Comparison of ENCODE assay signal across 8 mouse cellular contexts in the genomic region with DNA sequence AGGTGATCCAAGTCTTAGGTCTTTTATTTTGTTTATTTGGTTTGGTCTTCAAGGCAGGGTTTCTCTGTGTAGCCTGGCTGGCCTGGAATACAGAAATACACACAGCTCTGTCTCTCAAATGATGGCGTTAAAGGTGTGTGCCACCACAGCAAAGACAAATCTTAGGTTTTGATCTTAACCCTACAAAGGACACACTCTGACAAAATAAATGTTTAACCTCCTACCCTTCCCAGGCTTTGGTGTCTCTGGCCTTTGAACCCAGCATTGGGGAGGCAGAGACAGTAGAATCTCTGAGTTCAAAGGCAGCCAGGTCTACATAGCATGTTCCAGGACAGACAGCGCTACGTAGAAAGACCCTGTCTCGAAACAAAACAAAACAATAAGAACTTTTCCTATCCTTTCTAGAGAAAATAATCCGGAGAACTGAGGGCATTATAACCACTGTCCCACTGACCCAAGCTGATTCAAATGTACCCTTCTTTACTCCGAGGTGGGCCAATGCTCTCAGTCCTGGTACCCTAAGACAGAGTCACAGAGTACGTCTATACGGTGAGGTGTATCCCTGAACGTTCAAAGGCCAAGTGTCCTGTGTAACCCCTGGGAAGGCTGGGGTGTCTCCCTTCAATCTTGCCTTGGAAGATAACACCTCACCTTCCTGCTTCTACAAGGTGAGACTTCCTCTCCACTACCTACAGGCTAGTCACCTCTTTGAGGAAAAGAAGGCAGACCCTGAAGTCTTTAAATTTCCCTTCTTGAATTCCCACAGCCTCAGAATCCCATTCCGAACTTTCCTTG. TPM values are rescaled to one million over a fixed set of nuclear protein-coding genes. Genes with fewer than 3 reads are reported as not detected.
DNase-seq lines count a peak whose midpoint lies in the region; ATAC-seq and TF ChIP-seq lines count a peak whose summit lies in the region.

No protein-coding gene starts in this region.

- H3K9me3 ChIP-seq in kidney, embryonic 16.5 days (ENCODE audit: low read length) = no peaks in the 10 kb centered on the region
- no peaks in the 10 kb centered on the region for H3K9me3 ChIP-seq in embryonic facial prominence, embryonic 12.5 days
- no peaks in the 10 kb centered on the region for H3K9me3 ChIP-seq in hindbrain, postnatal 0 days (ENCODE audit: low read length)
- no peaks in the 10 kb centered on the region for H3K9me3 ChIP-seq in midbrain, postnatal 0 days (ENCODE audit: low read length)

- peak overlapping the region; percentile 91 for H3K4me2 ChIP-seq in kidney, embryonic 16.5 days (replicated peaks; ENCODE audit: low read depth, low read length)
- H3K4me2 ChIP-seq in embryonic facial prominence, embryonic 12.5 days (replicated peaks) = peak overlapping the region; percentile 90
- peak overlapping the region; percentile 82 for H3K4me2 ChIP-seq in hindbrain, postnatal 0 days (ENCODE audit: low read depth, low read length)
- peak overlapping the region; percentile 56 for H3K4me2 ChIP-seq in midbrain, postnatal 0 days (ENCODE audit: low read depth, low read length, poor library complexity, severe bottlenecking)

- H3K27ac ChIP-seq in kidney, embryonic 16.5 days (ENCODE audit: low read length) = no peak overlapping the region
- H3K27ac ChIP-seq in embryonic facial prominence, embryonic 12.5 days = no peak overlapping the region
- H3K27ac ChIP-seq in hindbrain, postnatal 0 days = no peak overlapping the region
- 0 out of 2 replicates have a peak overlapping the region, but pooled peaks have one; percentile 80 for H3K27ac ChIP-seq in midbrain, postnatal 0 days (ENCODE audit: low read depth, low read length)

- WGBS in kidney, embryonic 16.5 days = 81% methylated on average over 10 of the region's 10 CpGs
- WGBS in embryonic facial prominence, embryonic 12.5 days = 86% methylated on average over 10 of the region's 10 CpGs
- 83% methylated on average over 10 of the region's 10 CpGs for WGBS in hindbrain, postnatal 0 days
- 83% methylated on average over 10 of the region's 10 CpGs for WGBS in midbrain, postnatal 0 days

- H3K4me1 ChIP-seq in kidney, embryonic 16.5 days (ENCODE audit: insufficient read depth, low read length) = peaks cover 44% of the 10 kb centered on the region
- peaks cover 34% of the 10 kb centered on the region for H3K4me1 ChIP-seq in embryonic facial prominence, embryonic 12.5 days
- H3K4me1 ChIP-seq in hindbrain, postnatal 0 days (ENCODE audit: insufficient read depth, low read length) = peaks cover 35% of the 10 kb centered on the region
- H3K4me1 ChIP-seq in midbrain, postnatal 0 days (ENCODE audit: insufficient read depth, low read length) = peaks cover 15% of the 10 kb centered on the region

- H3K4me3 ChIP-seq in kidney, embryonic 16.5 days (ENCODE audit: low read length) = peak overlapping the region; percentile 82
- H3K4me3 ChIP-seq in embryonic facial prominence, embryonic 12.5 days = peak overlapping the region; percentile 76
- H3K4me3 ChIP-seq in hindbrain, postnatal 0 days (ENCODE audit: low read length) = peak overlapping the region; percentile 80
- peak overlapping the region; percentile 79 for H3K4me3 ChIP-seq in midbrain, postnatal 0 days (ENCODE audit: low read depth, low read length)

- ATAC-seq in kidney, embryonic 16.5 days (ENCODE audit: low FRiP score, low TSS enrichment) = no peak
- ATAC-seq in embryonic facial prominence, embryonic 12.5 days (ENCODE audit: insufficient number of reproducible peaks, insufficient read depth, low FRiP score, low TSS enrichment) = no peak
- ATAC-seq in hindbrain, postnatal 0 days = no peak
- ATAC-seq in midbrain, postnatal 0 days (ENCODE audit: low FRiP score) = no peak

- no peak for DNase-seq in kidney, adult 18-20 months
- no peak for DNase-seq in hindbrain, postnatal 0 days (ENCODE audit: low spot score)
- no peak for DNase-seq in midbrain, postnatal 0 days (ENCODE audit: low spot score)
- no peak for DNase-seq in frontal cortex, postnatal 14 days (ENCODE audit: low spot score in 2 of 2)
- DNase-seq in urinary bladder, postnatal 14 days (ENCODE audit: low spot score) = no peak
- DNase-seq in layer of hippocampus, postnatal 10 days (ENCODE audit: low spot score in 2 of 2) = no peak

- peak overlapping the region; percentile 87 for H3K9ac ChIP-seq in kidney, embryonic 16.5 days (replicated peaks; ENCODE audit: low read length)
- H3K9ac ChIP-seq in embryonic facial prominence, embryonic 12.5 days = peak overlapping the region; percentile 80
- H3K9ac ChIP-seq in hindbrain, postnatal 0 days (replicated peaks; ENCODE audit: low read length) = peak overlapping the region; percentile 93
- H3K9ac ChIP-seq in midbrain, postnatal 0 days (replicated peaks; ENCODE audit: low read length, poor library complexity, severe bottlenecking) = peak overlapping the region; percentile 88

- no peak for TF ChIP-seq CTCF in hindbrain, postnatal 0 days (IDR thresholded peaks at IDR 0.05; ENCODE audit: low read depth)
- TF ChIP-seq CTCF in midbrain, postnatal 0 days (IDR thresholded peaks at IDR 0.05) = no peak

- H3K27me3 ChIP-seq in kidney, embryonic 16.5 days (ENCODE audit: insufficient read depth, low read length) = no peaks in the 10 kb centered on the region
- H3K27me3 ChIP-seq in embryonic facial prominence, embryonic 12.5 days = no peaks in the 10 kb centered on the region; the same call in 1 of the 2 replicates
- H3K27me3 ChIP-seq in hindbrain, postnatal 0 days (ENCODE audit: insufficient read depth, low read length) = no peaks in the 10 kb centered on the region
- no peaks in the 10 kb centered on the region for H3K27me3 ChIP-seq in midbrain, postnatal 0 days (ENCODE audit: insufficient read depth, low read length)

- no peaks in the 10 kb centered on the region for H3K36me3 ChIP-seq in kidney, embryonic 16.5 days (ENCODE audit: insufficient read depth, low read length)
- H3K36me3 ChIP-seq in embryonic facial prominence, embryonic 12.5 days = no peaks in the 10 kb centered on the region
- H3K36me3 ChIP-seq in hindbrain, postnatal 0 days (ENCODE audit: insufficient read depth, low read length) = no peaks in the 10 kb centered on the region
- no peaks in the 10 kb centered on the region for H3K36me3 ChIP-seq in midbrain, postnatal 0 days (ENCODE audit: insufficient read depth, low read length)

RNA-seq across cellular contexts. Expression of gene Rab11fip5, which starts 1.2 kb away (rescaled TPM):
- polyA plus RNA-seq in kidney, embryonic 16.5 days (2015; fragmentation: Nextera tagmentation; extraction: Ambion mirVana) = 16.5 and 18.9 TPM in 2 replicates
- polyA plus RNA-seq in embryonic facial prominence, embryonic 12.5 days (2016; fragmentation: Nextera tagmentation; extraction: Ambion mirVana) = 12.3 and 13.3 TPM in 2 replicates
- 62.6 and 66.5 TPM in 2 replicates for total RNA-seq in hindbrain, postnatal 0 days (2014; rRNA removed)
- polyA plus RNA-seq in hindbrain, postnatal 0 days (2015; fragmentation: Nextera tagmentation; extraction: Ambion mirVana) = 23.4 and 26.7 TPM in 2 replicates
- total RNA-seq in midbrain, postnatal 0 days (2014; rRNA removed) = 52.9 and 65.5 TPM in 2 replicates
- polyA plus RNA-seq in midbrain, postnatal 0 days (2015; fragmentation: Nextera tagmentation; extraction: Ambion mirVana) = 24.3 and 27.2 TPM in 2 replicates
- 10 to 100 TPM; 50.3 to 52.9 TPM for total RNA-seq in layer of hippocampus, postnatal 10 days (2021)

RNA-seq across cellular contexts. Expression of gene Sfxn5, which starts 40.0 kb away (rescaled TPM):
- 9.2 and 13.8 TPM in 2 replicates for polyA plus RNA-seq in kidney, embryonic 16.5 days (2015; fragmentation: Nextera tagmentation; extraction: Ambion mirVana)
- polyA plus RNA-seq in embryonic facial prominence, embryonic 12.5 days (2016; fragmentation: Nextera tagmentation; extraction: Ambion mirVana) = 7.2 and 8.1 TPM in 2 replicates
- total RNA-seq in hindbrain, postnatal 0 days (2014; rRNA removed) = 144 and 151 TPM in 2 replicates
- 108 and 115 TPM in 2 replicates for polyA plus RNA-seq in hindbrain, postnatal 0 days (2015; fragmentation: Nextera tagmentation; extraction: Ambion mirVana)
- total RNA-seq in midbrain, postnatal 0 days (2014; rRNA removed) = 98.6 and 135 TPM in 2 replicates
- polyA plus RNA-seq in midbrain, postnatal 0 days (2015; fragmentation: Nextera tagmentation; extraction: Ambion mirVana) = 76.1 and 76.3 TPM in 2 replicates
- total RNA-seq in layer of hippocampus, postnatal 10 days (2021) = 100 to 1,000 TPM; 141 to 142 TPM

RNA-seq across cellular contexts. Expression of gene Noto, which starts 50.4 kb away (rescaled TPM):
- polyA plus RNA-seq in kidney, embryonic 16.5 days (2015; fragmentation: Nextera tagmentation; extraction: Ambion mirVana) = not detected in 2 replicates
- not detected in 2 replicates for polyA plus RNA-seq in embryonic facial prominence, embryonic 12.5 days (2016; fragmentation: Nextera tagmentation; extraction: Ambion mirVana)
- total RNA-seq in hindbrain, postnatal 0 days (2014; rRNA removed) = not detected in 2 replicates
- not detected in 2 replicates for polyA plus RNA-seq in hindbrain, postnatal 0 days (2015; fragmentation: Nextera tagmentation; extraction: Ambion mirVana)
- total RNA-seq in midbrain, postnatal 0 days (2014; rRNA removed) = not detected in 2 replicates
- not detected in 2 replicates for polyA plus RNA-seq in midbrain, postnatal 0 days (2015; fragmentation: Nextera tagmentation; extraction: Ambion mirVana)
- total RNA-seq in layer of hippocampus, postnatal 10 days (2021) = not detected

RNA-seq across cellular contexts. Expression of gene Smyd5, which starts 58.5 kb away (rescaled TPM):
- polyA plus RNA-seq in kidney, embryonic 16.5 days (2015; fragmentation: Nextera tagmentation; extraction: Ambion mirVana) = 74.4 and 77.0 TPM in 2 replicates
- 66.4 and 67.1 TPM in 2 replicates for polyA plus RNA-seq in embryonic facial prominence, embryonic 12.5 days (2016; fragmentation: Nextera tagmentation; extraction: Ambion mirVana)
- total RNA-seq in hindbrain, postnatal 0 days (2014; rRNA removed) = 68.0 and 69.1 TPM in 2 replicates
- polyA plus RNA-seq in hindbrain, postnatal 0 days (2015; fragmentation: Nextera tagmentation; extraction: Ambion mirVana) = 57.2 and 59.7 TPM in 2 replicates
- 66.6 and 71.4 TPM in 2 replicates for total RNA-seq in midbrain, postnatal 0 days (2014; rRNA removed)
- polyA plus RNA-seq in midbrain, postnatal 0 days (2015; fragmentation: Nextera tagmentation; extraction: Ambion mirVana) = 65.6 and 66.5 TPM in 2 replicates
- 10 to 100 TPM; 42.2 to 44.1 TPM for total RNA-seq in layer of hippocampus, postnatal 10 days (2021)
